Mouse (Mus musculus): ENCODE results near the gene Zbtb32.

GRCm38 (mm10) chr7:30593579-30594509 is 4.9 kb downstream of the Zbtb32 start:
- TF ChIP-seq POLR2A (IDR thresholded peaks at IDR 0.05; ENCODE audit: borderline replicate concordance, low read depth, low read length) (no peak), CTCF (IDR thresholded peaks at IDR 0.05; ENCODE audit: low read depth, low read length) (no peak)

Data from bone marrow macrophage, adult 2 months (primary cell).